Mouse (Mus musculus): ENCODE data around the gene Jak1.

- no peak for TF ChIP-seq CTCF (IDR thresholded peaks at IDR 0.05; ENCODE audit: low read depth, low read length)
- no peak for TF ChIP-seq POLR2A (IDR thresholded peaks at IDR 0.05; ENCODE audit: borderline replicate concordance, low read depth, low read length)
Observed at GRCm38 (mm10) chr4:101157476-101157875, 107.6 kb downstream of the Jak1 start.

All from bone marrow macrophage, adult 2 months (primary cell).